Mouse (Mus musculus): ENCODE results near the gene Cacnb1. TPM values are rescaled to one million over a fixed set of nuclear protein-coding genes. Genes with fewer than 3 reads are reported as not detected.

The Cacnb1 gene
- polyA plus RNA-seq, 1 experiment from 2014 or later, result 35.2 TPM

DNA sequence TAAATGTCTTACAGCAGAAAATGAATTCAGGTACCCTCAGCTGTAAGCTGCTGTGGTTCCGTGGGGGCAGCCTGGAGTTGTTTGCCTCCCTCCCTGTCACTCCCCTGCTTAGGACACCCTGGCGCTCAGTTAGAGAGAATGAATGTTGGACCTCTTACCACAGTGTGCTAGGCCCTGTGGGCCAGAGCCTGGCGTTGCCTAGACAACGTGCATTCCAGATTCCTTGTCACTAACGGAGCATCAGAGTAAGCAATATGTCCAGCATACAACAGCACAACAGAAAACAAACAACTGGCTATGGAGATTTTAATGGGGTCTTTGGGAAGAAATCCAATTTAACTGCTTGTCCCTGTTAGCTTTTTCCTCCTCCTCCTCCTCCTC, 63.5 kb downstream of the Cacnb1 start:
- no peak overlapping the region for H3K4me2 ChIP-seq (replicated peaks)
- H3K4me3 ChIP-seq, result no peak overlapping the region
- no peak overlapping the region for H3K9ac ChIP-seq (replicated peaks)
- no peak for ATAC-seq (ENCODE audit: low FRiP score, low read depth)
- peaks cover 23% of the 10 kb centered on the region; the same call in 1 of the 2 replicates for H3K4me1 ChIP-seq
- H3K9me3 ChIP-seq, result no peaks in the 10 kb centered on the region
- H3K27ac ChIP-seq (replicated peaks), result no peak overlapping the region; the same call in 1 of the 2 replicates
- no peaks in the 10 kb centered on the region for H3K36me3 ChIP-seq
- H3K27me3 ChIP-seq, result no peaks in the 10 kb centered on the region
- 54% methylated on average over 5 of the region's 5 CpGs for WGBS

DNA sequence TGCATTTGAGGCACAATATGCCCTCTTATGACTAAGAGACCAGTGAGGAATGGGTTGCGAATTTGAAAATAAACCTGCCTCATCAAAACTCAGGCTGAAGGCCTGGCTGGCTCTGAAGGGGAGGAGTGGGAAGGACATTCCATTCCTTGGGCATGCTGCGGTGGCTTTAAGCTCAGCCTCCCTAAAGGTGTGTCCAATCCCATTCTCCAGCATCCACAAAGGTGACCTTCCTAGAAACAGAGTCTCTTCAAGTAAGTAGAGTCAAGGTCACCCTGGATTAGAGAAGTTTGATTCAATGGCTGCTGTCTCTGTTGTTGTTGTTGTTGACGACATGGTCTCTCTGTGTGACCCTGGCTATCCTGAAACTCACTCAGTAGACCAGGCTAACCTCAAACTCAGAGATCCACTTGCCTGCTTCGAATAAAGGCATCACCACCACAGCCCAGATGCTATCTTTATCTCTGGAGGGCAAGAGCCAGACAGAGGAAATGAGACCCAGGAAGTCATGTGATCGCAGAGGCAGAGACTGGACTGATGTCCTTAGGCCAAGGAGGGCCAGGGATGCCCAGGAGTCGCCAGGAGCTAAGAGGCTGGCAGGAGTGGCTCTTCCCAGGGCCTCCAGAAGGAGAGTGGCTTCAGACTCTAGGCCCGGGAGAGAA, 64.1 kb downstream of the Cacnb1 start:
- no peaks in the 10 kb centered on the region for H3K9me3 ChIP-seq
- no peak overlapping the region for H3K4me2 ChIP-seq (replicated peaks)
- H3K4me1 ChIP-seq, result peaks cover 23% of the 10 kb centered on the region; the same call in 1 of the 2 replicates
- WGBS, result 87% methylated on average over 7 of the region's 7 CpGs
- no peaks in the 10 kb centered on the region for H3K36me3 ChIP-seq
- H3K4me3 ChIP-seq, result no peak overlapping the region
- H3K9ac ChIP-seq (replicated peaks), result no peak overlapping the region
- ATAC-seq (ENCODE audit: low FRiP score, low read depth), result no peak
- H3K27ac ChIP-seq (replicated peaks), result no peak overlapping the region; the same call in 1 of the 2 replicates
- no peaks in the 10 kb centered on the region for H3K27me3 ChIP-seq

DNA sequence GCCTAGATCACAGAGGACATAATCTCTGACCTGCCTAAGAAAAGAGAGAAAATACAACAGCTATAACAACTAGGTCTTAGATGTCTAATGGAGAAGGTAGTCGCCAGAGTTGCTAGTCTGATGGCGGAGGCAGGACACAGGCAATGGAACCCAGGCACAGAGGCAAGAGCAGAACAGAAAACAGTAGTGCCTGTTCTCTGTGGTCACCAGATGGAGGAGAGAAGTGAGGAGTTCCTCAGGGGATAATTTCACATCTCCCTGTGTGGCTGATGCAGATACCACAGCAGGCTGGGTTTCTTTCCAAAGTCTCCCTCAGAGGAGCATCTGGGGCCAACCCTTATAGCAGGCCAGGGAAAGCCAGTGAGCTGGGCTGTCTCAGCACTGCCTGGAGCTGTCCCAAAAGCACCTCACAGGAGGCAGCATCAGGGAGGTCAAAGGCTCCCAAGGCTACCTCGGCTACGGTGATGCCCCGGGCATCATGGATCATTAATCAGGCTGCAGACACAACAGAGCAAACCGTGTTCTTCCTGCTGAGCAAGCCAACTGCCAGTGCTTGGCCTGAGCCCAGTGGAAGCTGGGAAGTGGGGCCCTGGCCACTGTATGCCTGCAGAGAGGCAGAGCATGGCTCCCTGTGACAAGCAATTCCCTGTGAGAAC, 65.8 kb downstream of the Cacnb1 start:
- WGBS, result 58% methylated on average over 6 of the region's 6 CpGs
- Histone ChIP-seq H3K9ac (replicated peaks) (no peak overlapping the region), H3K27ac (replicated peaks) (no peak overlapping the region), H3K4me2 (replicated peaks) (no peak overlapping the region), H3K27me3 (no peaks in the 10 kb centered on the region), H3K9me3 (no peaks in the 10 kb centered on the region), H3K36me3 (no peaks in the 10 kb centered on the region), H3K4me3 (no peak overlapping the region), H3K4me1 (peaks cover 23% of the 10 kb centered on the region; the same call in 1 of the 2 replicates)
- ATAC-seq (ENCODE audit: low FRiP score, low read depth), result no peak

DNA sequence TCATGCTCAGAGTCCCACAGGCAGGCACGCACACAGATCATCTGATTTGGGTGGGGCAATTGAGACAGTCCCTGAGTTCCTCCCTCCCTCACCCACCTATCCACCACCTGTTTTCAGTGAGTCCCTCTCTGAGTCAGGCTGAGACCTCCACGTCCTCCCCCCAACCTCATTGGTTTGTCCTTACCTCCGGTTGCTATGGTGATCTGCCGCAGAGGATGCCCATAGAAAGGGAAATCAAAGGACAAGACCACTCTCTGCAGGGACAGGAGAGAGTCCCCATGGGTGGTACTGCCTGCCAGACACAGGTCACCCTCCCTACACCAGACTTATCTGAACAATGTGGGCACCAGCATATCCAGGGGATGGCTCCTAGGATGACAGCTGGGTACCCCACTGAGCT, 66.9 kb downstream of the Cacnb1 start:
- Histone ChIP-seq H3K4me1 (peaks cover 23% of the 10 kb centered on the region; the same call in 1 of the 2 replicates), H3K4me2 (replicated peaks) (no peak overlapping the region), H3K36me3 (no peaks in the 10 kb centered on the region), H3K27me3 (no peaks in the 10 kb centered on the region), H3K4me3 (no peak overlapping the region), H3K9ac (replicated peaks) (no peak overlapping the region), H3K9me3 (no peaks in the 10 kb centered on the region), H3K27ac (replicated peaks) (no peak overlapping the region)
- 42% methylated on average over 4 of the region's 4 CpGs for WGBS
- no peak for ATAC-seq (ENCODE audit: low FRiP score, low read depth)

DNA sequence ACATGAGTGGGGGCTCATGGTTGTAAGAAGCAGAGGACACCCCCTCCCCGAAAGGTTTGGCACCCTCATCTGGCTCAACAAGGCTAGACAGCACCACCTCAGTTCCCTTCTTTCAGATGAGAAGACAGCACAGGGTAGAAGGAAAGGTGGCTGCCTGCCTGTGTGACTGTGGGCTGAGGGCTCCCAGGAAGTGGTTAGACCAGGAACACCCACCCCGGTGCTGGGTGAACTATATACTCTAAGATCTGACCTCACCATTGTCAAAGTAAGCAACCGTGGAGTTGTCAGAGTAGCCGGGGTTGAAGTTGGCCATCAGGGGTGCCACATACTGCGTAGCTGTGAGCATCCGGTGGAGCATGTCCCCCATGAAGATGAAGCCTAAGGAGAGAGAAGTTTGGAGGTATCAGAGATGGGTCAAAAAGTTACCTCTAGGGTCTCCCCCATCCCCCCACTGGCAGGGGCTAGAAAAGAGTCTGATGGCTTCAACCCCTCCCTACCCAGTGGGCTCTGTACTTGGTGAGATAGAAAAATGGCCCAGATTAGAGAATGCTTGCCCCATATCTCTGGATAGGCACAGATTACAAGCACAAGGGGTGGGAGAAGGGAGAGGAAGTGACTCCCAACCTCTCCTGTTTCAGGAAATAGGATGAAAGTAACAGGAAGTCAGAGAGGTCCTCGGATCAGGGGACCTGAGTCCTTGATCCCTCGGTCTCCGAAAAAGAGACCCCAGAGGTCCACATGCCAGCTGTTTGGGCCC, 67.5 kb downstream of the Cacnb1 start:
- H3K27me3 ChIP-seq, result no peaks in the 10 kb centered on the region
- no peak overlapping the region for H3K27ac ChIP-seq (replicated peaks)
- no peak overlapping the region for H3K4me3 ChIP-seq
- WGBS, result 90% methylated on average over 9 of the region's 9 CpGs
- no peak overlapping the region for H3K9ac ChIP-seq (replicated peaks)
- H3K9me3 ChIP-seq, result no peaks in the 10 kb centered on the region
- H3K4me1 ChIP-seq, result peaks cover 27% of the 10 kb centered on the region
- no peaks in the 10 kb centered on the region for H3K36me3 ChIP-seq
- no peak overlapping the region for H3K4me2 ChIP-seq (replicated peaks)
- ATAC-seq (ENCODE audit: low FRiP score, low read depth), result no peak

DNA sequence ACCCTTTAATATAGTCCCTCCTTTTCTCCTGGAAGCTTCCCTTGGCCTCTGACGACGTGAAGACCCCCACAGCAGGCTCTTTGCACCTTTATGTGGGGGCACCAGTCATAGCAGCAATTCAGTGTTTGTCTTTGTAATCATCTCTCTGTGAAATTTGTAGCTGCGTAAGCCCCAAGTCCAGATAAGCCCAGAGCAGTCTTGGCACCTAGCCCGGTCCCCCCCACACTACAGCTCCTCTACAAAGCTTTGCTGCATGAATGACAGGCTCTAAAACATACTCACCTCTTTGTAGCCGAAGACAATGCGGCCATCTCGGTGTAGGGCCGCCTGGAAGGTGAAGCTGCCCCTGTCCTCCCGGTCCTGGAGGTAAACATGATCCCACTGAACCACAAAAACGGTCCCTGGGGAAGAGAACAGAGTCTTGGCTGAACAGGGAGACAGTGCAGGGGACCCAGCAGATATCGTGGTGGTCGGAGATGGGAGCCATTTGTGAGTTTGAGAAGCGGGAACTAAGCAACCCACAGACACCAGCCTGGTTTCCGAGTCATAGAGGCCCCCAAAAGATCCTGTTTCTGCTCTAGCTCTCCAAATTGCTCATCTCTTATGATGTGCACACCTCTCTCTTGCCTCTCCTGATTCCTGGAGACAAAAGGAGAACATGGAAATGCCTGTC, 68.2 kb downstream of the Cacnb1 start:
- no peaks in the 10 kb centered on the region for H3K27me3 ChIP-seq
- WGBS, result 81% methylated on average over 14 of the region's 14 CpGs
- no peaks in the 10 kb centered on the region for H3K36me3 ChIP-seq
- no peak overlapping the region for H3K27ac ChIP-seq (replicated peaks)
- H3K4me2 ChIP-seq (replicated peaks), result no peak overlapping the region
- no peak overlapping the region for H3K4me3 ChIP-seq
- peaks cover 34% of the 10 kb centered on the region for H3K4me1 ChIP-seq
- H3K9ac ChIP-seq (replicated peaks), result no peak overlapping the region
- no peak for ATAC-seq (ENCODE audit: low FRiP score, low read depth)
- no peaks in the 10 kb centered on the region for H3K9me3 ChIP-seq

DNA sequence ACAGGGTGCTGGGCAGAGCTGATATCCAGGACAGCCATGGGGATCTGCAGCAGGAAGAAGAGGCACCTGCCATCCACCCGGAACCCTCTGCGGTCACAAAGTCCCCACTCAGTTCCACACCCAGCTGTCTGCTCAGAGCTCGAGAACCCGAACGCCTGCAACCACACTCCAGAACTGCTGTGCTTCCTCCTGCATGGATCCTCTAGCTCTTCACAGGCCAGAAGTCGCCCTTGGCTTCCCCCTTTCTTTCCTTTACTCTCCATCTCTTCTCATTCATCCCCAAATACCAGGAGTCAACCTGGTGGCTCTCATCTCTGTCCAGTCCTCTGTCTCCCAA, 68.9 kb downstream of the Cacnb1 start:
- ATAC-seq (ENCODE audit: low FRiP score, low read depth), result no peak
- H3K27ac ChIP-seq (replicated peaks), result no peak overlapping the region
- H3K9ac ChIP-seq (replicated peaks), result no peak overlapping the region
- WGBS, result 98% methylated on average over 6 of the region's 6 CpGs
- no peaks in the 10 kb centered on the region for H3K36me3 ChIP-seq
- no peak overlapping the region for H3K4me2 ChIP-seq (replicated peaks)
- H3K4me3 ChIP-seq, result no peak overlapping the region
- no peaks in the 10 kb centered on the region; the same call in 1 of the 2 replicates for H3K27me3 ChIP-seq
- no peaks in the 10 kb centered on the region for H3K9me3 ChIP-seq
- H3K4me1 ChIP-seq, result peaks cover 33% of the 10 kb centered on the region

DNA sequence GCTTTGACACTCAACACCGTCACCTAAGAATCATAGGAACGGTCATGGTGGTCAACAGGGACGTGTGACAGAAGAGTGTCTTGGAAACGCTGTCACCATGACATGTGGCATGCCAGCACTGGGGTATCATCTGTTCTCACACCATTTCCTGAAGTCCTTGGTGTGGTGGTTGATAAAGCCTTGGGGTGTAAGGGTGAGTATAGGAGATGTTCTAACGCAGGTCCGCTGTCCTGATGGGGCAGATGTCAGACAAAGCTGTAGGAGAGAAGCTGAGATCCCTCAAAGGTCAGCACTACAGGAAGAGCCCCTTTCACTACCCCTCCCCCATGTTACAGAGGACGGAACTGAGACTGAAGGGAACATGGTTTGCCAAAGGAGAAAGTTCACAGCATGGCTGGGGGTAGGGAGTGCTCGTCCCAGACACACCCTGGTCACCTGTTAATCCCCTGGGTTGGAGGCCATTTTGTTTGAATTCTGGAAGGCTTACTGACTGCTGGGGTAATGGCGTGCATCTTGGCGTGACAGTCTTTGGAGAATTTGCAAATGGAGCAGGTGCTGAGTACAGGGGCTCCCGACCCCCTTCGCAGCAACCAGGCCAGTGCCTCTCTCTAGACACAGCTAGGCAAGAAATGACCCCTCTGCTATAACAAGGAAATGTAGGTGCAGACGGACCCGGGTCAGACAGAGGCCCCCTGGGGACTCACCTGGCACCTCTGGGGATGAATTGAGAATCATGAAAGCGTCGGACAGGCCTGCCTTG, 69.5 kb downstream of the Cacnb1 start:
- Histone ChIP-seq H3K4me2 (replicated peaks) (no peak overlapping the region), H3K4me1 (peaks cover 32% of the 10 kb centered on the region), H3K36me3 (no peaks in the 10 kb centered on the region), H3K9me3 (no peaks in the 10 kb centered on the region), H3K4me3 (no peak overlapping the region), H3K9ac (replicated peaks) (no peak overlapping the region), H3K27me3 (no peaks in the 10 kb centered on the region; the same call in 1 of the 2 replicates), H3K27ac (replicated peaks) (no peak overlapping the region)
- WGBS, result 80% methylated on average over 16 of the region's 16 CpGs
- no peak for ATAC-seq (ENCODE audit: low FRiP score, low read depth)

DNA sequence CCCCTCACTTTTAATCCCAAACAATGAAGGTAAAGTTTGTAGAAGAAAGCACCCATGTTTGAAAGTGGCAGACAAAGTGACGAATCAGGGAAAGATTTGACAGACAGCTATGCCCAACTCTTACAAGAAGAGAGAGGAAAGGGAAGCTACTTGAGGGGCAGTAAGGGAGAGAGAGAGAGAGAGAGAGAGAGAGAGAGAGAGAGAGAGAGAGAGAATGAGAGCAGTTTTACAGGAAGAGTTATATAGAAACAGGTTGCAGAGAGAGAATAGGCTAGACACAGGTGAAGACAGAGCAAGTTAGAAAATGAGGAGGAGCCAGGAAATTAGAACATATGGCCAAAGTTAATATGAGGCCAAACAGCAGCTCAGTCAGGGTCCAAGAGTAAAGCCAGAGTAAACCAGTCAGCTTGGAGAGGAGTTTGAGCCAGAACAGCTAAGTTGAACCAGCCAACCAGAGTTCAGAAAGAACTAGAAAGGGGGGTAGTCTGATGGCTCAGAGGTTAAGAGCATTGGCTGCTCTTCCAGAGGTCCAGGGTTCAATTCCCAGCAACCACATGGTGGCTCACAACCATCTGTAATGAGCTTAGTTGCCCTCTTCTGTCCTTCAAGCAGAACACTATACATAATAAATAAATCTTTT, 70.3 kb downstream of the Cacnb1 start:
- Histone ChIP-seq H3K27ac (replicated peaks) (no peak overlapping the region), H3K36me3 (no peaks in the 10 kb centered on the region), H3K9ac (replicated peaks) (no peak overlapping the region), H3K4me2 (replicated peaks) (no peak overlapping the region), H3K9me3 (no peaks in the 10 kb centered on the region), H3K4me1 (peaks cover 32% of the 10 kb centered on the region), H3K4me3 (no peak overlapping the region), H3K27me3 (no peaks in the 10 kb centered on the region; the same call in 1 of the 2 replicates)
- no peak for ATAC-seq (ENCODE audit: low FRiP score, low read depth)
- WGBS, result 81% methylated on average over 1 of the region's 1 CpGs

All from midbrain, embryonic 12.5 days (tissue).